Mouse (Mus musculus) intestine, embryonic 14.5 days (tissue): ENCODE data around the gene Hspa8. TPM values are rescaled to one million over a fixed set of nuclear protein-coding genes. Genes with fewer than 3 reads are reported as not detected.
A peak's percentile ranks its signal among the peaks of the same experiment; 100 is the strongest.
"Not testable (repeated sequence)": the region's sequence is repeated elsewhere in the genome, so short reads cannot be mapped to it uniquely, and the experiment has no call there.

ENCODE experiments used
- ATAC-seq: fragments of 200-750 bp; cut with Nextera tagmentation; replicated peaks from 2 replicates; pipeline ENCODE4 v1.8.0; 2017; ENCODE audit warnings: low read depth, moderate number of reproducible peaks, moderate TSS enrichment, moderate library complexity; ENCODE audit not compliant: low FRiP score, low TSS enrichment
- DNase-seq: peaks from one replicate; pipeline ENCODE4 v3.0.0-alpha.2; 2018; ENCODE audit warnings: low spot score
- H3K27ac ChIP-seq: fragments of 300-500 bp; sonication (generic); 2 replicates; pipeline ENCODE4 v1.5.1; 2014; ENCODE audit warnings: low read depth, mild to moderate bottlenecking, control low read depth
- H3K27me3 ChIP-seq: fragments of 300-500 bp; sonication (generic); replicated peaks from 2 replicates; pipeline ENCODE4 v1.6.1; 2014; ENCODE audit warnings: low read length, control low read depth; ENCODE audit not compliant: control insufficient read depth, insufficient read depth
- H3K36me3 ChIP-seq: fragments of 300-500 bp; sonication (generic); 2 replicates; pipeline ENCODE4 v1.6.1; 2014; ENCODE audit warnings: low read length, control low read depth; ENCODE audit not compliant: control insufficient read depth, insufficient read depth
- H3K4me1 ChIP-seq: fragments of 300-500 bp; sonication (generic); replicated peaks from 2 replicates; pipeline ENCODE4 v1.6.1; 2014; ENCODE audit warnings: low read length, control low read depth, mixed read lengths; ENCODE audit not compliant: control insufficient read depth, insufficient read depth
- H3K4me2 ChIP-seq: fragments of 300-500 bp; sonication (generic); 2 replicates; pipeline ENCODE4 v1.6.1; 2014; ENCODE audit warnings: low read length
- H3K4me3 ChIP-seq: fragments of 300-500 bp; sonication (generic); 2 replicates; pipeline ENCODE4 v1.5.1; 2014; ENCODE audit warnings: low read depth, low read length, control low read depth, mixed read lengths
- H3K9ac ChIP-seq: fragments of 300-500 bp; sonication (generic); 2 replicates; pipeline ENCODE4 v1.6.1; 2014; ENCODE audit warnings: mild to moderate bottlenecking, low read length
- H3K9me3 ChIP-seq: fragments of 300-500 bp; sonication (generic); 2 replicates; pipeline ENCODE4 v1.6.1; 2016; ENCODE audit warnings: low read length, control low read depth; ENCODE audit not compliant: control insufficient read depth
- WGBS: fragments of 180-500 bp; shearing (Covaris S2); extraction: QIAGEN DNeasy Blood & Tissue Kit; methylation state at CpG from one replicate; pipeline ENCODE4 v1.1.7; 2014; 5-methylcytosine and 5-hydroxymethylcytosine counted together
- polyA plus RNA-seq: library from polyadenylated mRNA; unstranded; fragments of >200 nt; fragmentation: Nextera tagmentation; extraction: Ambion mirVana; gene quantifications from 2 replicates; pipeline ENCODE4 v1.2.1, GENCODE M21; 2014

Hspa8 gene
- polyA plus RNA-seq, 1 experiment from 2014 or later: 2,647 TPM

- DNase-seq: no peak
- Histone ChIP-seq H3K27me3 (no peaks in the 10 kb centered on the region), H3K27ac (peak overlapping the region; percentile 67; the same call in 1 of the 2 replicates), H3K4me1 (0 out of 2 replicates have a peak, but pooled peaks cover 4% of the 10 kb centered on the region), H3K4me2 (no peak overlapping the region), H3K9ac (no peak overlapping the region), H3K4me3 (no peak overlapping the region), H3K36me3 (peaks cover 26% of the 10 kb centered on the region; the same call in 1 of the 2 replicates), H3K9me3 (no peaks in the 10 kb centered on the region)
- WGBS: 81% methylated on average over 11 of the region's 11 CpGs
- ATAC-seq: no peak
These were observed 19.7 kb upstream of the Hspa8 start for GRCm38 (mm10) chr9:40780892-40781725.

- peak overlapping the region; percentile 67 for H3K27ac ChIP-seq
- H3K27me3 ChIP-seq: no peaks in the 10 kb centered on the region
- peak overlapping the region; percentile 33 for H3K4me2 ChIP-seq
- H3K9me3 ChIP-seq: no peaks in the 10 kb centered on the region
- DNase-seq: no peak
- peaks cover 22% of the 10 kb centered on the region; the same call in 1 of the 2 replicates for H3K36me3 ChIP-seq
- H3K4me3 ChIP-seq: no peak overlapping the region
- 38% methylated on average over 26 of the region's 26 CpGs for WGBS
- 0 out of 2 replicates have a peak, but pooled peaks cover 4% of the 10 kb centered on the region for H3K4me1 ChIP-seq
- peak; percentile 43; the same call in 1 of the 2 replicates for ATAC-seq
- 0 out of 2 replicates have a peak overlapping the region, but pooled peaks have one; percentile 10 for H3K9ac ChIP-seq
These were observed 18.8 kb upstream of the Hspa8 start for GRCm38 (mm10) chr9:40781726-40782581.

GRCm38 (mm10) chr9:40783641-40784373 lies 17.0 kb upstream of the Hspa8 start:
- 26% methylated on average over 13 of the region's 13 CpGs for WGBS
- peak overlapping the region; percentile 20; the same call in 1 of the 2 replicates for H3K4me2 ChIP-seq
- no peak overlapping the region for H3K9ac ChIP-seq

GRCm38 (mm10) chr9:40784374-40784967 lies 16.3 kb upstream of the Hspa8 start:
- DNase-seq (no peak), ATAC-seq (no peak)
- H3K36me3 ChIP-seq: peaks cover 15% of the 10 kb centered on the region; the same call in 1 of the 2 replicates
- 19% methylated on average over 9 of the region's 9 CpGs for WGBS
- H3K27me3 ChIP-seq: no peaks in the 10 kb centered on the region
- peak overlapping the region; percentile 20; the same call in 1 of the 2 replicates for H3K4me2 ChIP-seq
- H3K9me3 ChIP-seq: no peaks in the 10 kb centered on the region
- H3K4me1 ChIP-seq: 0 out of 2 replicates have a peak, but pooled peaks cover 4% of the 10 kb centered on the region
- no peak overlapping the region; the same call in 1 of the 2 replicates for H3K27ac ChIP-seq
- no peak overlapping the region for H3K4me3 ChIP-seq
- no peak overlapping the region for H3K9ac ChIP-seq

More at GRCm38 (mm10) chr9:40783641-40784373, 17.0 kb upstream of the Hspa8 start:
- H3K36me3 ChIP-seq: peaks cover 15% of the 10 kb centered on the region; the same call in 1 of the 2 replicates
- ATAC-seq: 0 out of 2 replicates have a peak, but pooled peaks have one; percentile 24
- H3K27ac ChIP-seq: peak overlapping the region; percentile 47; the same call in 1 of the 2 replicates
- no peaks in the 10 kb centered on the region for H3K9me3 ChIP-seq
- no peak overlapping the region for H3K4me3 ChIP-seq
- DNase-seq: no peak
- no peaks in the 10 kb centered on the region for H3K27me3 ChIP-seq
- H3K4me1 ChIP-seq: 0 out of 2 replicates have a peak, but pooled peaks cover 4% of the 10 kb centered on the region

- Histone ChIP-seq H3K9ac (no peak overlapping the region), H3K36me3 (peaks cover 15% of the 10 kb centered on the region; the same call in 1 of the 2 replicates), H3K27me3 (no peaks in the 10 kb centered on the region), H3K4me3 (no peak overlapping the region), H3K4me2 (no peak overlapping the region), H3K9me3 (no peaks in the 10 kb centered on the region), H3K4me1 (0 out of 2 replicates have a peak, but pooled peaks cover 4% of the 10 kb centered on the region), H3K27ac (0 out of 2 replicates have a peak overlapping the region, but pooled peaks have one; percentile 2)
- 65% methylated on average over 6 of the region's 6 CpGs for WGBS
- no peak for ATAC-seq
- no peak for DNase-seq
These were observed 15.3 kb upstream of the Hspa8 start for GRCm38 (mm10) chr9:40785452-40785851.

- H3K4me1 ChIP-seq, H3K4me2 ChIP-seq, H3K4me3 ChIP-seq, DNase-seq, H3K27ac ChIP-seq, H3K27me3 ChIP-seq, H3K9ac ChIP-seq, H3K9me3 ChIP-seq, ATAC-seq: not testable (repeated sequence)
- 94% methylated on average over 6 of the region's 6 CpGs for WGBS
- peaks cover 15% of the 10 kb centered on the region; the same call in 1 of the 2 replicates for H3K36me3 ChIP-seq
These were observed 14.0 kb upstream of the Hspa8 start for GRCm38 (mm10) chr9:40786820-40787219.

GRCm38 (mm10) chr9:40791864-40792633 lies 8.7 kb upstream of the Hspa8 start:
- Histone ChIP-seq H3K9ac (no peak overlapping the region), H3K4me1 (no peaks in the 10 kb centered on the region), H3K4me2 (no peak overlapping the region), H3K4me3 (no peak overlapping the region), H3K36me3 (no peaks in the 10 kb centered on the region), H3K27ac (no peak overlapping the region), H3K27me3 (no peaks in the 10 kb centered on the region), H3K9me3 (no peaks in the 10 kb centered on the region)
- WGBS: 78% methylated on average over 6 of the region's 6 CpGs
- ATAC-seq (no peak), DNase-seq (no peak)
